Mouse (Mus musculus) A20 (cell line): ENCODE results near the gene Dmpk.
"Not testable (repeated sequence)": the region's sequence is repeated elsewhere in the genome, so short reads cannot be mapped to it uniquely, and the experiment has no call there.

Experiments
- DNase-seq: peaks from one replicate; pipeline ENCODE4 v3.0.0-alpha.2; 2011; ENCODE audit warnings: low read depth, low spot score

Gene Dmpk

GRCm38 (mm10) chr7:19083701-19084100 lies at the start of gene Dmpk:
Gene Dmpk (plus strand): TSS chr7:19083849.
- DNase-seq: no peak

DNA sequence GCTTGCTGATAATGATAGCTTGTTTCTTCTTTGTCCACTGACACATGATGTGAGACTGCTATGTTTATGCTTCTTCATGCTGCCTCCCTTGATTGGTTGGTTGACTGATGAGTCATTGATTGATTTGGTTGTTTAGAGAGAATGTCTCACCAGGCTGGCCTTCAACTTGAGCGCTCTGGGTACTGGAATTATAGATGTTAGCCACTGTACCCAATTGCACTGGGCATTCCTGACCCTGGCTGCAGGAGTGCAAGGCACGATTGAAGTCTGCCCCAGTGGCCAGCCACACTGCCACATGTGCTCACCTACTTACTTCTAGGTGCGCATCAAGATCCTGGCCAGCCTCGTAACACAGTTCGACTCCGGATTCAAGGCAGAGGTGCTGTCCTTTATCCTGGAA lies 39.0 kb upstream of the Dmpk start:
- no peak for DNase-seq

GRCm38 (mm10) chr7:19046286-19047069 lies 37.2 kb upstream of the Dmpk start:
- no peak for DNase-seq

GRCm38 (mm10) chr7:19048006-19048527 lies 35.6 kb upstream of the Dmpk start:
- no peak for DNase-seq

DNA sequence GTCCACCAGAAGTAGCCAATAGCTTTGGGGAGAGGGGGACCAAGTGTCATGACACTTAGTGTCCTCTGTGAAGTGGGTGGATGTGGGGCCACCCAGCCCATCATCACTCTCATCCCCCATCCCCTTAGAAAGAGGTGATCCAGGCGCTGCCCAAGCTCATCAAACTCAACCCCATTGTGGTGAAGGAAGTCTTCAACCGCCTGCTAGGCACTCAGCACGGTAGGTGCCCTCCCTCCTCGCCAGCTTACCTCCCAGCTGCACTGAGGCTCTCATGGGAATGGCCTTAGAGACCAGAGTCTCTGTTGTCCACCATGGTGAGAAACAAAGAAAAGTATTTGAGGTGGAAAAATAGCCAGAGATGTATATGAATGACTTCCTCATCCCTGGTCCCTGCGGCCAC lies 34.4 kb upstream of the Dmpk start:
- DNase-seq: no peak

GRCm38 (mm10) chr7:19050172-19050571 lies 33.5 kb upstream of the Dmpk start:
- no peak for DNase-seq

GRCm38 (mm10) chr7:19051161-19051560 lies 32.5 kb upstream of the Dmpk start:
- no peak for DNase-seq

- no peak for DNase-seq
Measured at GRCm38 (mm10) chr7:19052345-19053135, 31.1 kb upstream of the Dmpk start.

DNA sequence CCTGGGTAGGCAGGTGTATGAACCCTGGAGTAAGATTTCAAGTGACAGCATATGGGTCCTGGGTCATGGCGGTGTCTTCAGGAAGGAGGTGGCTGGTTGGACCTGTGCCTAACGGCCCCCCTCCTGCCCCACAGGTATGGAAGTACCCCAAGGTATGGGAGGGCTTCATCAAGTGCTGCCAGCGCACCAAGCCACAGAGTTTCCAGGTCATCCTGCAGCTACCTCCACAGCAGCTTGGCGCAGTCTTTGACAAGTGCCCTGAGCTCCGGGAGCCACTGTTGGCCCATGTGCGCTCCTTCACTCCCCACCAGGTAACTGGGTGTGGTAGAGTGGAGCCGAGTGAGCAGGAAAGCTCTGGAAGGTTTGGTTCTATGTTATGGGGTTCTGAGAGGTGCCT lies 30.5 kb upstream of the Dmpk start:
- DNase-seq: no peak

DNA sequence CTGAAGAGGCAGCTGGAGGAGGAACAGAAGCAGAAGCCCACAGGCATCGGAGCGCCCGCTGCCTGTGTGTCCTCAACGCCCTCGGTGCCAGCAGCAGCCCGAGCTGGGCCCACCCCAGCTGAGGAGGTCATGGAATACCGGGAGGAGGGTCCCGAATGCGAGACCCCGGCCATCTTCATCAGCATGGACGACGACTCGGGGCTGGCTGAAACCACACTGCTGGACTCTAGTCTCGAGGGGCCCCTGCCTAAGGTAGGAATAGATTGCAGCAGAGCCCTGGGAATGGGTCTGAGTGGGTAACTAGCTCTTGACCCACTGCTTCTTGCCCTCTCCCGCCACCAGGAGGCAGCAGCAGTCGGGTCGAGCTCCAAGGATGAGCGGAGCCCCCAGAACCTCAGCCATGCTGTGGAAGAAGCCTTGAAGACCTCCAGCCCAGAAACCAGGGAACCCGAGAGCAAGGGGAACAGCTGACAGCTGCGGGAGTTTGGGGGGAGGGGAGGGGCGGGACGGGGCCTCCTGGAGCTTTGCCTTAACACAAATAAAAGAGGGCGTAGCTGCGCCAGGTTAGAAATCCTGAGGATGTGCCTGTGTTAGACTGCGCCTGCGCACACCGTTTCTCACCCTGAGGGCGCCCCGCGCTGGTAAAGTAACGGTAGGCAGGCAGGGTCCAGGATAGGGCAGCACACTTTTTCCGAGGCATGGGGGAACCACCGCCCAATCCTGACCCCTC lies 29.4 kb upstream of the Dmpk start, which contains the start of gene Rsph6a:
Gene Rsph6a (plus strand): TSS at position 644 of the 730 bp plus-strand sequence.
- DNase-seq: no peak

DNA sequence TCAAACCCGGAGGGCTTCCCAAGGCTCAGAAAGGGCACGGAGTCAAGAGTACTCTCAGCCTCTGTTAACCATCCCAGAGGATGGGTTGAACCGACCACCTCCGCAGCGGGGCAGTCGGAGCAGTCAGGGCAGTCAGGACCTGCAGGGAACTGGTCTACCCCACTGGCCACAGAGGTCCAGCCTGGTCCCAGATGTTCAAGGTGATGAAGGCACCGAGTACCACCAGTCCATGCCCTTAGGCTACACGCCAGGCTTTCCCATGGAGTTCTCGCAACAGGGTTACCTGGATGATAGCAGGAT lies 28.9 kb upstream of the Dmpk start:
- DNase-seq: no peak

DNA sequence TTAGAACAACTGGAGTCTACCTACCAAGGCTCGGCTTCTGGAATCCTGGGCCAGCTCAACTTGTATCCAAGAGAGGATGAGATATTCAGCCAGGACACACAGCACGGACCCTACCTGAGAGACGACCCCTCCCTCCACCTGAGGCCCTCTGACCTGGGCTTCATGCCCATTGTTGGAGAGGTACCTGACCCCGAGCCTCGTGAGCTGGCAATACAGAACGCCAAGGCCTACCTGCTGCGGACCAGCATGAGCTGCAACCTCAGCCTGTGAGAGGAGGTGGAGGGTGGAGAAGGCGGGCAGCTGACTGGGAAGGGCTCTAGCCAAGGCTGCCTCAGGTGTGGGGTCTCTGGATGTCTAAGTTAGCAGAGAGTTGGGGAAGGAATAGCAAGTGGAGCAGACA lies 28.5 kb upstream of the Dmpk start:
- no peak for DNase-seq

- no peak for DNase-seq
Measured at GRCm38 (mm10) chr7:19057405-19057804, 26.2 kb upstream of the Dmpk start.

DNA sequence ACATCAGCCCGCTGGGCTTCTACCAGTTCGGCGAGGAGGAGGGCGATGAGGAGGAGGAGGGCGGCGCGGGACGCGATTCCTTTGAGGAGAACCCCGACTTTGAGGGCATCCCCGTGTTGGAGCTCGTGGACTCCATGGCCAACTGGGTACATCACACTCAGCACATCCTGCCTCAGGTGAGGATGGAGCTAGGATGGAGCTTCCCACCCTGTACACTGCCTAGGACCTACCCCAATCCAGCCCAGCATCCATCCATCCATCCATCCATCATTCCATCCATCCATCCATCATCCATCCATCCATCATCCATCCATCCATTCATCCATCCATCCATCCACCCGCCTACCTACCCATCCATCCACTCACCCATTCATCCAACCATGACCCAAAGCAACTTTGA lies 17.8 kb upstream of the Dmpk start:
- DNase-seq: no peak

GRCm38 (mm10) chr7:19067063-19067462 lies 16.6 kb upstream of the Dmpk start:
- peak; percentile 48 for DNase-seq

DNA sequence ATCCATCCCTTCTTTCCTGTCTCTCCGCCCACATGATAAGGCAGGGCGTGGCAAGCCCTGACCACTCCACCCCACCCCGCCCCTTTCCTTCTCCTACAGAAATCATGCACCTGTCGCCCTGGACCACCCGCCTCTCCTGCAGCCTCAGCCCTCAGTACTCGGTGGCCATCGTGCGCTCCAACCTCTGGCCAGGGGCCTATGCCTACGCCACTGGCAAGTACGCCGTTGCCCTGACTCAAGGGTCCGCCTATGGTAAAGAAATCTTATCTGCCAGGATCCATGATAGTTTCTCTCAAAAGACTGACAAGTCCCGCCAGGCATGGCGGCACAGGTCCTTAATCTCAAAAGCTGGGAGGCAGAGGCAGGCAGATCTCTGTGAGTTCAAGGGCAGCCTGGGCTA lies 15.7 kb upstream of the Dmpk start:
- DNase-seq: no peak

- peak; percentile 84 for DNase-seq
Measured at GRCm38 (mm10) chr7:19068707-19069106, 14.9 kb upstream of the Dmpk start.

DNA sequence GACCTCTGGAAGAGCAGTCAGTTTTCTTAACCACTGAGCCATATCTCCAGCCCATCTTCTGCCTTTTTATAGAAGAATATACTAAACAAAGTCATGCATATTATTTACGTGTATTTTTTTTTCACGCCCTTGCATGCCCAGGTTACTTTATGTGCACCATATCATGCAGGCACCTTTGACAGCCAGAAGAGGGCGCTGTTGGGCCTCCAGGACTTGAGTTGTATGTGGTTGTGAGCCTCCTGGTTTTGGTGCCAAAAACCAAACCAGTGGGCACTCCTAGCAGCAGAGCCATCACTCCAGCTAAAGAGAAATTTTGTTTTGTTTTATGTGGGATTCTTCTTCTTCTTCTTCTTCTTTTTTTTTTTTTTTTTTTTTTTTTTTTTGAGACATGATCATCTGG lies 14.1 kb upstream of the Dmpk start:
- peak; percentile 73 for DNase-seq

- not testable (repeated sequence) for DNase-seq
Measured at GRCm38 (mm10) chr7:19071024-19071423, 12.6 kb upstream of the Dmpk start.

- peak; percentile 81 for DNase-seq
Measured at GRCm38 (mm10) chr7:19073504-19073903, 10.1 kb upstream of the Dmpk start.

DNA sequence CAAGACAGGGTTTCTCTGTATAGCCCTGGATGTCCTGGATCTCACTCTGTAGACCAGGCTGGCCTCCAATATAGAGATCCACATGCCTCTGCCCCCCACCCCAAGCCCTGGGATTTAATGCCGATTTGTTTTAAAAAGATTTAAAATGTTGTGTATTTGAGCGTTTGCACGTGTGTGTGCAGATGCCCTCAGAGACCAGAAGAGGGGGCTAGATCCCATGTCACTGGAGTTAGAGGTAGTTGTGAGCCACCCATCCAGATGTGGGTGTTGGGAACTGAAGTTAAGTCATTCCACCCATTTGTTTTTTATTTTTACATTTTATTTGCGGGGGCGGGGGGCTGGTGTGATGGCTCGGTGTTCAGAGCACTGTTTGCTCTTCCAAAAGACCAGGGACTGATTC lies 9.2 kb upstream of the Dmpk start:
- DNase-seq: no peak

DNA sequence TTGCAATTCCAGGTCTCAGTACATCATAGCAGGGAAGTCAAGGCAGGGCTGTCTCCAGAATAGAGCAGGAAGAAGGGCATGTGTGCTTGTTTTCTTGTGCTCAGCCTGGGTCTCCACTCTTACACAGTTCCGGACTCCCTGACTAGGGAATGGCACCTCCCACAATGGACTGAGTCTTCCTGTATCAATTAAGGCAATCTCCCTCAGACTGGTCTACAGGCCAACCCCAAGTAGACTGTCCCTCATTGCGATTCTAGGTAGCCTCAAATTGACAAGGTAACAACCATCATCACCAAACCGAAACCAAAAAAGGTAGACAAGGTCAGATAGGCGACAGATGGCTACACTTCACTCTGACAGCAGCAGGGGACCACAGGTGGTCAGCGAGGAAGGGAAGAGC lies 8.4 kb upstream of the Dmpk start:
- DNase-seq: no peak
